Mouse (Mus musculus) G1E (cell line): ENCODE measurements around the gene Blnk.

ENCODE experiments used
- CTCF ChIP-seq: IDR thresholded peaks from 2 replicates; pipeline ENCODE4 v1.5.1; 2012; ENCODE audit warnings: low read depth, low read length, inconsistent platforms, mixed read lengths
- GATA1 ChIP-seq: IDR thresholded peaks from 2 replicates; pipeline ENCODE4 v1.6.1; 2012; ENCODE audit warnings: borderline replicate concordance, low read length, inconsistent platforms, mixed read lengths
- GATA2 ChIP-seq: IDR thresholded peaks from 2 replicates; pipeline ENCODE4 v1.6.1; 2012; ENCODE audit warnings: low read depth, low read length, inconsistent platforms, borderline replicate concordance
- POLR2AphosphoS5 ChIP-seq: IDR thresholded peaks from 2 replicates; pipeline ENCODE4 v1.6.1; 2012; ENCODE audit warnings: low read depth, low read length, inconsistent platforms; ENCODE audit not compliant: insufficient replicate concordance
- TAL1 ChIP-seq: conservative IDR thresholded peaks from 2 replicates; pipeline ENCODE4 v1.6.1; 2012; ENCODE audit warnings: low read depth, low read length, inconsistent platforms, mixed read lengths

GRCm38 (mm10) chr19:40989961-40990600, 4.3 kb downstream of the Blnk start:
- TF ChIP-seq GATA1 (no peak), CTCF (no peak), POLR2AphosphoS5 (no peak), GATA2 (no peak), TAL1 (no peak)
